Mouse (Mus musculus) Muller cell, postnatal 12 days (primary cell): Measurements from ENCODE around the gene Scube3.

ENCODE experiments used
- DNase-seq: peaks from one replicate; pipeline ENCODE4 v3.0.0-alpha.2; 2015; ENCODE audit errors: inconsistent ontology term

The Scube3 gene

DNA sequence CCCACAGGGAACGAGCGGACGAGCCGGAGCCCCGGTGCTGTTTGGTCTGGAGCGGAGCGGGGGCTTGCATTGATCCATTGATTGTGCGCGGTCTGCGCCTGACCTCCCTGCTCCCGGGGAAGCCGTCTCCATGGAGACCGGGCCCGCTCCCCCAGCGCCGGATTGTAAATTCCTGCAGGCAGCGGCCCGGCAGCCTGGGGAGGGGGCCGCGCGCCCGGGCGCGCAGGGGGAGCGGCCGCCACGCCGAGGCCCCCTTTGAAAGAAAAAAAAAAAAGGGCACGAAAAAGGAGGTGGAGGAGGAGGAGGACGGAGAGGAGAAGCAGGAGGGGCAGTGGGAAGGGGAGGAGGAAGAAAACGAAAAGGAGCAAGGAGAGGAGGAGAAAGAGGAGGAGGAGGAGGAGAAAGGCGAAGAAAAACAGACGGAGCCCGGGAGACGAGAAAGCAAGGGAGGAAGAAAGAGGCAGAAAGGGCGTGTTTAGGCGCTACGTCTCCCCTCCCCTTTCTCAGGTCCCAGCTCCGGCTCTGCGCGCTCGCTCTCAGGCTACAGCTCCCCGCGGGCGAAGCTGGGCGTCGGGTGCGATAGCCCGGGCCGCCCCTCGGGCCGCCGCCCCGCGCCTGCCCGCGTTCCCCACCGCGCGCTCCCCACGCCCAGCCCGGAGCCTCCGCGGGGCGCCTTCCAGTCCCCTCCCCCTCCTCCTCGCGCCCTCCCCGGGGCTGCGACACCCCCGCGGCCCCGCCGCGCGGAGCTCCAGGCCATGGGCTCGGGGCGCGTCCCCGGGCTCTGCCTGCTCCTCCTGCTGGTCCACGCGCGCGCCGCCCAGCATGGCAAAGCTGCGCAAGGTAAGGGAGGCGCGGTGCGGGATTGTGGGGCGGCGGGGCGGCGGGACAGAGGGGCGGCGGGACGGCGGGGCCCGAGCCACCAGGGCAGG, at the start of gene Scube3:
TSS of gene Scube3 (plus strand) at position 371 of the 929 bp plus-strand sequence.
- peak; percentile 51 for DNase-seq

DNA sequence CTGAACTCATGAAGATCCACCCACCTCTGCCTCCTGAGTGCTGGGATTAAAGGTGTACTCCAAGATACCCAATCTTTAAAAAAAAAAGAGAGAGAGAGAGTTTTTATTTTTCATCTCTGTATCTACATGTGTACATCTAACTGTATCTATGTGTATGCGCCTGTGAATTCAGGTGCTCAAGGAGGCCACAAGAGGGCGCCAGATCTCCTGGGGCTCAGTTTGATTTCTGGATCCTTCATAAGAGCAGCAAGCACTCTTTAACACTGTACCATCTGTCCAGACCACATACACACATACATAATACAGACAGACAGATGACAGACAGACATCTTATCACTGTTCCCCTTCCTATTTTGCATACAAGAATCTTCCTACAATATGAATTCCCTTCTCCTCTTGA, 49.6 kb upstream of the Scube3 start:
- no peak for DNase-seq

DNA sequence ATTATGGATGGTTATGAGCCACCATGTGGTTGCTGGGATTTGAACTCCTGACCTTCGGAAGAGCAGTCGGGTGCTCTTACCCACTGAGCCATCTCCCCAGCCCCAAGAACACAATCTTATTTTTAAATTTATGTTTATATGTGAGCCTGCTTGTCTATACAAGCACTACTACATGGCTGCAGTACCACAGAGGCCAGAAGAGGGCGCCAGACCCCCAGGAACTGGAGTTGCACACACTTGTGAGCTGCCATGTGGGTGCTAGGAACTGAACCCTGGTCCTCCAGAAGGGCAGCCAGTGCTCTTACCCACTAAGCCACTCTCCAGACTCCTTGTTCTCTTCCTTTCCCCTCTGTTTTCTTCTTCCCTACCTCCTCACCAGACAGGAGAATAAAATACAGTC, 48.1 kb upstream of the Scube3 start:
- DNase-seq: no peak

DNA sequence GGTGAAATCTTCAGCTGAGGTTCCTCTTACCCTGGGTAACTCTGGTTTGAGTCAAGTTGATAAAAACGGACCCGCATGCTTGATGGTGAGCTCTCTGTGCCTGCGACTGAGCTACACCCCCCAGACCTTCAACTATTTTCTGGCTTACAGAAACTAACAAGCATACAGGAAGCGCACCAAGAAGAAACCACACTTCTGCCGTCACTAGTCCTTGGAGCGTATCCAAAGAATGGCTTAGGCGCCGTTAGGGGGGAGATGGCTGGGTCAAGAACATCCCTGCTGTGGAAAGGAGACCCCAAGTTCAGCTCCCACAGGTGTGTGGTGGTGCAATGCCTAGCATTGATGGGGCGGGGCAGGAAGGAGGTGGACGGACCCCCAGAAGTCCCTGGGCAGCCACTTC, 45.5 kb upstream of the Scube3 start:
- no peak for DNase-seq

DNA sequence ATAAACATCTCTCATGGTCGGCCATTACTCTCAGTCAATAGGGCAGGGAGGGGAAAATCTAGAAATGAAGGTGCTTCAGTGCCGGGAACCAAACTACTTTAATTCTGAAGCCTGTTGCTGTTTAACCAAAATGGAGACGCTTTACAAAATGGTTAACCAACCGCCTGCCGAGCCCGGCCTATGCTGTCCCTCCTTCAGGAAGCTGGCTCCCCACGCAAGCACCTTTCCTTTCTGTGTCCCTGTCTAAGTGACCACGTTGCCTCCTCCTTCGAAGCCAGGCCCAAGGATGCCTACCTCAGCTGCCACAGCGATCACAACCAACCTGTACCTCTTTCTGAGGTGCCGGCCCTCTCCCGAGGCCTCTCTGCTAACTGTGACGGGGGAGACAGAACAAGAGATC, 44.6 kb upstream of the Scube3 start:
- no peak for DNase-seq

DNA sequence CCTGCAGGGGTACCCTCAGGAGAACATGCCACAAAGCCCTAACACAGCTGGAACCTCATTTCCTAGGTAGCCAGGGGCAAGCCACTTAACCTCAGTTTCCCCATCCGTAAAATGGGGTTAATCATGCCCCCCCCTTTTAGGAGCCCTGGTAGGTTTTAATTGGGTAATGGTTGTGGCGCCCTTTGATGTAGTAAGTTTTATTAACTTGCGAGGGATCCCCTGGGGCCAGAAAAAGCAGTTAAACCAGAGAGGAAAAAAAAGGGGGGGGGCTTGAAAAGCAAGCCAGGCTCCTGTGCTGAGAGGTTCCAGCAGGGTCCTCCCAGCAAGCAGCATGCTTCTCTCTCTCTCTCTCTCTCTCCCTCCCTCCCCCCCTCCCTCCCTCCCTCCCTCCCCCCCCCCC, 42.9 kb upstream of the Scube3 start:
- no peak for DNase-seq

DNA sequence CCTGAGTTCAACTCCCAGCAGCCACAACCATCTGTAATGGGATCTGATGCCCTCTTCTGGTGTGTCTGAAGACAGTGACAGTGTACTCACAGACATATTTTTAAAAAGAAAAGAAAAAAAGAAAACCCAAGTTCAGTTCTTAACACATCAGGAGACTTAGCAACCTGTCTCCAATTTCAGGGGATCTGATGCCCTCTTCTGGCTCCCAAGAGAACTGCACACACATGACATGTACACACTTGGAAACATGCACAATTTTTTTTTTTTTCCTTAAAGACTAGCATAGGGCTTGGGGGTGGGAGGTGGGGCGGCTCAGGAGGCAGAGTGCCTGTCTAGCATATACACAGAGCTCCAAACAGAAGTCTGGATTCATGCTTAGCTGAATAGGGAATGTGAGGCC, 41.3 kb upstream of the Scube3 start:
- DNase-seq: no peak

DNA sequence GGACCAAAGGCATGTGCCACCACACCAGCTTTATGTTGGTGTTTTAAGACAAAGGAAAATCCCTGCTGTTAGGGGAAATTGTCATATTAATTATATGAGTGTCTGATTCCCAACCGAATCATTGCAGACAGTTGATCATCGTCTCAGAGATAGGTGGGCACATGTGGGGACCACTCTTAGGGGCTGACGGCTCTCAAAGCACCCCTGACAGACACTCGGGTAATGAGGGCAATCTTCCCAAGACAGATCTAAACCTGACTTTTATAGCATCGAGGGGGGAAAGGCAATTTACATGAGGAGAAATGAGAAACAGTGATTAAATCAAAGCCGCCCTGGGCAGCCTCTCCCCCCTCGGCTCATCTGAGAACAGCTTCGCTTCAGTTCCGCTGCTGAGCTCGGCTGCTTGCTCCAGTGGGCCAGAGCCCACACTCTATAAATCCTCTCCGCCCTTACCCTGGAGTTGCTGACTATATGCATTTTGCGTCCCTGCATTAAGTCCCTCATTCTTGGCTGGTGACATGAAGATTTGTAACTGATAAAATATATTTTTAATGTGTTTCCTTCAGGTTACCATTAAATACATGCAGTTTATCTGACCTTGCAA, 40.6 kb upstream of the Scube3 start:
- no peak for DNase-seq

DNA sequence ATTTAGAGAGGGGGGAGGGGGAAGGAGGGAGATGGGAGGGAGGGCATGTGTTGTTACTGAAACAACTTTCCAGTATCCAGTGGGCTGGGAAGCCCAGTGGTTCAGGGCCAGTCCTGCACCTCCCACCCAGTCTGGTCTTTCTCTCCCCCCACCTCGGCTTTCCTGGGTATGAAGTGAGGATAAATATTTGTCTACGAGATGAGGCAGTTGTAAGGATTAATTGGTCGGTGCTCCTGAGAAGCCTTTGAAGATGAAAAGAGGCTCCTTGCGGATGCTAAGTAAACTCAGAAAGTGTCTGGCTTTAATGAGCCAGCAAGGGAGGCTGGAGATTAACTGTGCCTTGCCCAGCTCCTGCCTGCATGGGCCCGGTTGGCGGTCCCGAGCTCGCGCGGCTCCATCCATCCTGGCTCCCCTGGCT, 40.0 kb upstream of the Scube3 start:
- no peak for DNase-seq

DNA sequence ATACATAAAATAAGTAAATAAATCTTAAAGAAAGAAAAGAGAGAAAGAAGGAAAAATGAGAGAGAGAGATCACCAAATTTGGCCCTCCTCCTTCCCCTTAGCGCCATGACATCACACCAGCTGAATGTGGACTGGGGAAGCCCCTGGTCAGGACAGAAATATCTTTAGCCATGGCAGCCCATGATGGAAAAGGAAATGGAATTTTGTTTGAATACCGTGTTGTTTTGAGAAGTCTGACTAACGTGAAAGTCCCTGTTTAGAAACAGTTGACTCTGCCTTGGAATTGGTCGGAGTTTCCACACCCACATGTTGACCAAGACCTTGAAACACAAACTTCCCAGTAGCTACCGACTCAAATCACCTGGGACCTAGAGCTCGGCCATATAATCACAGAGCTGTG, 37.5 kb upstream of the Scube3 start:
- no peak for DNase-seq

DNA sequence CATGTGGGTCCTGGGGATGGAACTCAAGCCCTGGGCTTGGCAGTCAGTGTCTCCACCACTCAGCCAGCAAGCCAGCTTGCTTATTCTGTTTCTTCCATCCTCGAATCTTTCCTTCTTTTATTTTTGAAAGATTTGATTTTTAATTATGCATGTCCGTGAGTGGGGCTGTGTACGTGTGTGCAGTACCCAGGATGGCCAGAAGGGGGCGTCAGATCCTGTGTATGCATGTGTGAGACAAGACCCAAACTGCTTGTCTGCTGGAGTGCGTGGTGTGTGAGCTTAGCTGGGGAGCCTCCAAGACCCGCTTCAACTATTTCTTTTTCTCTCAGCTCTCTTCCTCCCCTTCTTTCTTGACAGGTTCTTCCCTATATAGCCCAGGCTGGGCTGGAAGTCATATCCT, 35.6 kb upstream of the Scube3 start:
- no peak for DNase-seq

DNA sequence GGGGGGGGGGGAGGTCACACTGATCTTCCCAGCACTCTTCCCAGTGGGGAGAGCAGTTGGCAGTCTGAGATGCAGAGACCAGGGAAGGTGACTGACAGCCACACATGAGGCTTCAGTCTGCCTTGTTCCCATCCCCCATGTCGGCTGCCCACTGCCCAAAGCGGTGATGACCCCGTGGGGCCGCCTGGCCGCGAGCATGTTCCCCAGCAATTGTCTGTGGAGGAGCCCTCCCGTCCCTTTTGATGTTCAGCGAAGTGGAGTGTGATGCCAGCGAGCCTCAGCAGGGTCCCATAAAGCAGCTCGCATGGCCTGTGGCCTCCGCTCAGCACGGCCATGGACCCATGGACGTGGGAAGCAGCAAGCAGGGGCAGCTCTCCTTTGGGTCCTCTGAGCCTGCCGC, 34.7 kb upstream of the Scube3 start:
- DNase-seq: no peak

DNA sequence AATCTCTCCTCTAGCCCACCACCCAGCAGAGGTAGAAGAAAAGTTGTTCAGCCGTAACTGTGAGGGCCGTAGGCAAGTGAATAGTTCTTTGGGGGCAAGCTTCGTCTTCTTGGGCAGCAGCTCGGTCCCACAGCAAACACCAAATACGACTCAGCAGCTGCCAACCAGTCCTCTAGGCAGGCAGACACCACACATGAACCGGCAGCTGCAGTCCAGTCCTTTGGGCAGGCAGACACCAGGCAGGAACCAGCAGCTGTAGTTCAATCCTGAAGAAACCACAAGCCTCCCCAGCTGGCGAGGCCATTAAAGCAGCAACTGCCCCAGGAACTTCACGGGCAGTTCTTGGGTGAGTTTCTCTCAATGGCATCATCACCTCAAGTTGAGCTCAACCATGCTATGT, 29.7 kb upstream of the Scube3 start:
- no peak for DNase-seq

DNA sequence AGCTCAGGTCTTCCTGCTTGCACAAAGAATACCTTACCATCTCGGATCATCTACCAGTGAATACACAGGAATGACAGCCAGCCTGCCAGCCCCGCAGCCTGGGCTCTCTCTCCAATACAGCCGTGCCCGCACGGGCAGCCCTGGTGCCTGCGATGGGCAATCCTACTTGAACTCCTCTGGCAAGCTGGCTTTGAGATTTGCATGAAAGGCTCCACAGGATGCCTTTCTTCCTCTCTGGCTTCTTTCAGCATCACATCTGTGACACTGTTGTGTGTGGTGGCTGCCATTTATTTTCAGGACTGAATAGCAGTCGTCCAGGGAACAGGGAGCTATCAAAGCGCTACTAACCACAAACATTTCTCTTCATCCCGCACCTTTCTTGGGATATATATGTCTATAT, 25.6 kb upstream of the Scube3 start:
- DNase-seq: no peak

DNA sequence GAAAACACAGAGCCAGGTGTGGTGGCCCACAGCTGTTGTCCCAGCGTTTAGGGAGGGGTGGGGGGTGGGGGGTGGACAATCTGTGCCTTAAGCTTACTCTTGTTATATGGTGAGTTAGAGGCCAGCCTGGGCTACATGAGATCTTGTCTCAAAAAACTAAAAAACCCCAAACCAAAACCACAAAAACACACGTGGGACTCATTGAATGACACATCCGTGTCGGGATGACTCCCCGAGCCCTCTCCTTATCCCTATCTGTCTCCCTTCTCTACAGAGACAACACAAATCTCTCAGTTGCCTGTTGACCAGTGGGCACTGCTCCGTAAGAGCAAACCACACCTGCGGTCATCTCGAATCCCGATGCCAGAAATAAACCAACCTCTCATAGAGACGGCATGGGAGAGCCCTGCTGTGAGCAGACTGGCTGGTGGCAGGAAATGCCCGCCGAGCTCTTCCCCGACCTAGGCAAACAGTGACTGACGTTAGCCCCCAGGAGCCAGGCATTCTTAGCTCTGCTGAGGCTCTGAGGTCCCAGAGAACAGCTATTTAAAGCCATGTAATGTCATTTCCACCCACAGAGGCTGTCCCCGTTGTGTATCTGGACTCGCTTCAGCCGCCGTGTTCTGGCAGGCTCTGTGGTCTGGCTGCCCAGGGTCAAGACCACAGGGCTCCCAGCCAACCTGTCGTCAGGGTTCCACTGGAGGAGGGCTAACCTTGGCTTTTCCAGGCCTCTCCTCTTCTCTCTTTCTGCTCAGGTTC, 24.3 kb upstream of the Scube3 start:
- peak; percentile 45 for DNase-seq

DNA sequence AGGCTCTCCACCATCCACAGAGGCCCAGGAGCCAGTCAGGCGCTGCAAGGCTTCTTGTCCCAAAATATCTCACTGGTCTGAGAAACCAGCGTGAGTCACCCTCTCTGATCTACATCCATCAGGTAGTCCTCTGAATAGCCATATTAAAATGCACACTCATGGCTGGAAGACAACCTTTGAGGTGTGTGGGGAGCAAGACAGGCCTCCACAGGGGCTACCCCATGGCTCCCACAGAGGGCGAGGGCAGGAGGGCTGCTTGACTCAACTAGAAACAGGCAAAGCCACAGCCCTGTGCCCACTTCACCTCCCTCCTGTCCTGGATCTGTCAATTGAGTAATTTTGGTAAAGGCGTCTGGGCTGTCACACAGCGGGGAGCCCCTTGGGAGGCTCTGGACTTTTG, 21.5 kb upstream of the Scube3 start:
- DNase-seq: no peak

DNA sequence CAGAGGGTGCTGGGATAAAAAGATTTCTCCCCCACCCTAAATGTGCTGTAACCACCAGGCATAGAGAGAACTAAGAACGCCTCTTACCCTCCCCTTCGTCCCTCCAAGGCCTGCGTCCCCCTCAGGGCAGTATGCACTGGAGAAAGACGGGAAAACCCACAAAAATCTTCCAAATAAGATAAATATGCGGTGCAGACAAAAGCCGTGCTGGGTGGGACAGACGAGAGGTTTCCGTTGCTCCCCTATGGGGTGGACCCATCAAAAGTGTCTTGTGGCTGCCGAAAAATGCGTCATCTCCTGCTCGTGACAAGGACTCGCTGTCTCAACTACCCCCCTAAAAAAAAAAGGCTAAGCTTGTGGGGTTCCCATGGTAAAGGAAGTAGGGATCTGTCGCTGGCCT, 19.0 kb upstream of the Scube3 start:
- DNase-seq: no peak

DNA sequence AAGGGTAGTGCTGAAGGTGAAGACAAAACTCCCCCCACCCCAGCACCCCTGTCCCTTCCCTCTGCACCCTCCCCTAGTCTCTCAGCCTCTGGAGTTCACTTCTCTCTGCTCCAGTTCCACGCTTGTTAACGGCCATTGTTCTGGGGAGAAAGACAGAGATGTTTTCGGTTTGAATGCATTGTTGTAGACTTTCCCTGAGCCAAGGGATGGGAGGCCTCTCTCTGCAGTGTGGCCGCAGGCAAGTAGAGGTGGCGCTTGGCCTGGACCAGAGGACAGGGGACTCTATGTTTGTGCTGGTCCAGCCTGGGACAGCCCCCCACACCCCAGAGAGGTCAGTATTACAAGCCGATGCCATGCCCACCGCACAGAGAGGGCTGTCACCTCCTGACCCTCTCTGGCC, 18.3 kb upstream of the Scube3 start:
- DNase-seq: peak; percentile 41

DNA sequence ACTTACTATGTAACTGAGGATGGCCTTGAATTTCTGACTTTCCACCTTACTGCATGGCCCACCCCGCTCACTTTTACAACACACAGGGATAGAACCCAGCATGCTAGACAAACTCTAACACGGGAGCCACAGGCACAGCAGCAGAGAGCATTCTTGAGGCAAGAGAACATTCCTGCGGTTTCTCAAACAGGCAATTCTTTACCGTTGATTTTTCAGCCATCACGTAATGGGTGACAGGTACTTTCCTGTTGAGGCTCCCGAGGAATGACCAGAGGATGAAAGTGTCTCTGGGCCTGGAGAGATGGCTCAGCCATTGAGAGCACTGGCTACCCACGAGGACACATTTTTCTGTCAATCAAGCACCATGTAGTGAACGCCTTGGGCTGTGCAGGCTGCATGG, 17.6 kb upstream of the Scube3 start:
- DNase-seq: peak; percentile 76

DNA sequence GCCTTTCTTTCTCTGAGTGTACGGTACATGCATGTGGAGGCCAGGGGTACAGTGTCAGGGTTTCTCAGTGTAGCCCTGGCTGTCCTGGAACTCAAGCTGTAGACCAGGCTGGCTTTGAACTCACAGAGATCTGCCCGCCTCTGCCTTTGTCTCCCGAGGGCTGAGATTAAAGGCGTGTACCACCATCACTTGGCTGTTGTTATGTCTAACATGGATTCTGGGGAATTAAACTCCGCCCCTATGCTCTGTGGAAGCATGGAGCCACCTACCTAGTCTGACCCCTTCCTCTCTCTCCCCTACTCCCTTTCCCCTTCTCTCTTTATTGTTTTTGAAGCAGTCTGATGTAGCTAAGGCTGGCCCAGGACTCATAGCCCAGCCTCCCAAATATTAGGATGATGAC, 12.1 kb upstream of the Scube3 start:
- no peak for DNase-seq

DNA sequence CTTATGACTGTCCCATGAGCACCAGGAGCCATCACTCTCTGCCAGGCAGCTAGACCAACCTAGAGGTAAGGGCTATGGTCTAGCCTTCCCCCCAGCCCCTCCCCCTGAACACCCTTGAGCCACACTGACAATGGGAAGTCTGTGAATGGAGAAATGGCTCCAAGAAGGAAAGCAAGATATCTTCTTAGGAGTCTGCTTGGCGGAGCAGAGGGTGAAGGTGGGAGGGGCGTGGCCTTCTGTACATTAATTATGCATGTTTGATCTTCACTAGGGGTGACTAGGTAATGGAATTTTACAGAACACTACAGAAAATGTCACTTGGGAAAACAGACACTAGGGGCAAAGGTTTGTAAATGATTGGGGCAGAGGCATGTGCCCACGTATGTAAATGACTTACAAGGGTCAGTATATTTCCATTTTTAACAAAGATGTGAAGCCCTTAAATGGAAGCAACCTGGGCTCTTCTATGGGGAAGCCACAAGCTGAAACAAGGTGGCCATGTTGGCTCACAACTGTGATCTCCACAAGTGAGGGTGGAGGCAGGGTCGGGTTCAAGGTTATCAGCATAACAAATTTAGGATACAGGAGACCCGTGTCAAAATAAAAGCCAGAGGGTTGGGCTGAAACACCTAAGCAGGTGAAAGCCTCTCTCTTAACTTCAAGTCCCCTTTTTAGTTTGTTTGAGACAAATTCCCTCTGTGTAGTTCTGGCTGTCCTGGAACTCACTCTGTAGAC, 11.4 kb upstream of the Scube3 start:
- no peak for DNase-seq

DNA sequence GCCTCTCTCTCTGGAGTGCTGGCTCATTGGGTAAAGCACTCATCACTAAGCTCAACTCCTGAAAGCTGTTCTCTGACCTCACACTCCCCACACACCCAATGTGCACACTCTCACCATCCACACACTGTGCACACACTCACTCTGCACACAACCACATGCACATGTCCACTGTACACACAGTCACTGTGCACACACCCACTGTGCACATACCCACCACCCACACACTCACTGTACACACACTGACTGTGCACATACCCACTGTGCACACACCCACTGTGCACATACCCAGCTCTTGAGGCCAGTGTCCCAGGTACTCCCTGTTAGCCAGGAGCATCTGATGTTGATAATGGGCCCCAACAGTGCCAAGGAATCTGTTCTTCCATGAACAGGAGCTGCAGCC, 10.8 kb upstream of the Scube3 start:
- DNase-seq: no peak
